Mouse (Mus musculus): Measurements from ENCODE around the gene Fgg. TPM values are rescaled to one million over a fixed set of nuclear protein-coding genes. Genes with fewer than 3 reads are reported as not detected.

The Fgg gene
- total RNA-seq, 2 experiments from 2014 or later: not detected

Other genes starting within 250 kb of the Fgg start
- gene Rbm46, start 131.2 kb upstream of the Fgg start, total RNA-seq (2015): not detected in 2 replicates
- not detected in 2 replicates for gene Rbm46, start 131.2 kb upstream of the Fgg start, total RNA-seq (2017)
- not detected in 2 replicates for gene Lrat, start 103.8 kb upstream of the Fgg start, total RNA-seq (2015)
- gene Lrat, start 103.8 kb upstream of the Fgg start, total RNA-seq (2017): not detected in 2 replicates
- not detected in 2 replicates for gene Fga, start 18.4 kb downstream of the Fgg start, total RNA-seq (2015)
- not detected in 2 replicates for gene Fga, start 18.4 kb downstream of the Fgg start, total RNA-seq (2017)
- gene Fgb, start 42.1 kb downstream of the Fgg start, total RNA-seq (2015): not detected in 2 replicates
- not detected in 2 replicates for gene Fgb, start 42.1 kb downstream of the Fgg start, total RNA-seq (2017)
- 34.9 and 44.2 TPM in 2 replicates for gene Plrg1, start 47.8 kb downstream of the Fgg start, total RNA-seq (2015)
- 48.3 and 59.0 TPM in 2 replicates for gene Plrg1, start 47.8 kb downstream of the Fgg start, total RNA-seq (2017)
- gene Dchs2, start 120.2 kb downstream of the Fgg start, total RNA-seq (2015): not detected in 2 replicates
- not detected in 2 replicates for gene Dchs2, start 120.2 kb downstream of the Fgg start, total RNA-seq (2017)